Mouse (Mus musculus) heart, postnatal 36 days (tissue): ENCODE data around the gene Cdc14a. TPM values are rescaled to one million over a fixed set of nuclear protein-coding genes. Genes with fewer than 3 reads are reported as not detected.

Experiments used
- DNase-seq, 2 experiments: peaks; one replicate each; pipeline ENCODE4 v3.0.0; 2021 to 2022
- intact Hi-C: fragments of 180-260 bp; cut with DNase I; formaldehyde crosslinking; loops from one replicate; pipeline ENCODE4 v1.15.1; 2025
- total RNA-seq, 2 experiments: library from RNA; stranded (reverse); gene quantifications; 2 replicates each; pipeline ENCODE4 v1.2.3; 2021

Gene Cdc14a
- total RNA-seq, 2 experiments from 2014 or later, result 3.0 to 4.6 TPM

DNA sequence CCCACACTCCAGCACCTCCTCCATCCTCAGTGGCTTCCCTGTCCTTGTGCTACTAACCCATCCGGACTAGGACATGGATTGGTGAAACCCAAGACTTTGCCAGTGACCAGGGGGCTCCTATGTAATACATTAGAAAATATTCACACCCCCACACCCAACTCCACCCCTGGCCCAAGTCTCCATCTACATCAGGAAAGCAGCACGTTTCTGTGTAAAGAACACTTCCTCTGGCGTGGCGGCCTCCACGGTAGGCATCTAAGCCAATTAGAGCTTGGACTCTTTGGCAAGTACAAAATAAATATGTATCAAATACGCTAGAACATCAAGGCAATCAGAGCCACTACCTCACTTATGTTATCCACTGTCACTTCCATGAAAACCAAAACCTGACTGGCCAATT, 90.1 kb downstream of the Cdc14a start:
- intact Hi-C loops, result loop anchor here (2.0 to 10.0 kb wide), 2 partner anchors 261 to 415 kb away; partner anchors contain the start of gene Sass6
- no peak for DNase-seq

DNA sequence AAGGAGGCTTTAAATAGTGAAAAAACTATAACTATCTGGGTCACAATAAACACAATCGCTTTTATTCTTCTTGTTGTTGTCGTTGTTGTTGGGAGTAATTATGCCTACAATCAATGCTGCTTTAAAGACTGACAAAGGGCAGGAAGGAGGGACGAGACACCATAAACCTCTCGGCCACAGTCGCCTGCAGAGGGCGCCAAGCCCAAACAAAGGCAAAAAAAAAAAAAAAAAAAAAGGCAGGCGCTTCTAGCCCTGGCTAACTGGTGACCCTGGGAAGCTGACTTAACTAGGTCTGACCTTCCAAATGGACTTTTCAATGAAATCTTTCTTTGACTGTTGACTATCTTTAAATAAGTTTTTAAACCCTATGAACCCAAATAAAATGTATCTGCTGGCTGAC, 90.6 kb downstream of the Cdc14a start:
- intact Hi-C loops, result loop anchor here (2.0 to 10.0 kb wide), 2 partner anchors 262 to 416 kb away; partner anchors contain the start of gene Sass6
- peak in 1 of 2 experiments; percentile 58 for DNase-seq

DNA sequence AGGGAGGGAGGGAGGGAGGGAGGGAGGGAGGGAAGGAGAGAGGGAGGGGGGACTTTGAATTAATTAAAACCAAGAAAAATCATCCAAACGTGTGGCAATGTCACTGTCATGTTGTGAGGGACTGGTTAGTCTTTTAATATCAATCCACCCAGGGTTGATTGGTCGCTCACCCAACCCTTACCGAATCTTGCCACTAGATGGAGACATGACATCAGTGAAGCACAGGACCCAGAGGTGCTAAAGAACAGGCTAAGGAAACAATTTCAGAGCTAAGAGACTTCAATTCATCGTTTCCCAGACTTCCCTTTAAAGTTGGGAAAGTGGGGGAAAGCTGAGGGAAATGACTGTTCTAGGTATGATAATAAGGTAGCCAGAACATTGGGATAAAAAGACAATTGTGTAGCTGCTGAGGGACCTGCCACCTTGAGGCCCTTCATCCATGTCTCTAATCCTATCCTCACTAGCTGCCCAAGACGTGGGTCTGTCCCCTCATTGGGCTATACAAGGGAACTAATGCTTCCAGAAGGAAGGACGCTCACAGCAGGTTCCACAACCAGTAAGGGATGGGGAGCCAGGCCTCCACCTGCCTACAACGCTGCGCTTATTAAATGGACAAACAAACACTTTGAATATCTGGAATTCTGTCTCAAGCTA, 91.9 kb downstream of the Cdc14a start:
- DNase-seq, result peak; percentile 59 to 60
- intact Hi-C loops, result loop anchor here (1.0 to 10.0 kb wide), 3 partner anchors 161 to 417 kb away; partner anchors contain the start of gene Sass6

DNA sequence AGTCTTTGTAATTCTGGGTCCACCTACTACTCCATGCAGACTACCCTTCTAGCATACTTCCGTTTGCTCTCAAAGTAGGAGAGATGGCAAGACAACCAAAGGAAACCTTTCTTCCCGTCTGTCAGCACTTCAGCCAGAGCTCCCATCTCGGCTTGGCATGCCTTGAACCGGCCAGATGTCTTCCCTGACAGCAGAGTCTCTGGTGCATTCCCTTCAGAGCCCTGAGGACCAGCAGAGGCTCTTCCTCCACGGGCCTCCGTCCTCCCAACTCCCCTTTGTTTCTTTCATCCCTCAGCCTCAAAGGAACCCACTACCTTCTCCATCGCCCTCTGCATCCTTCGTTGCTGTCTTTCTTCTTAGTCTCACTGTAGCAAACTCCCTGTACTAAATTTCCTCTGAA, 93.9 kb downstream of the Cdc14a start:
- DNase-seq, result no peak
- intact Hi-C loops, result loop anchor here (10.0 kb wide), 1 partner anchor 265 kb away; the partner anchor contains the start of gene Sass6

DNA sequence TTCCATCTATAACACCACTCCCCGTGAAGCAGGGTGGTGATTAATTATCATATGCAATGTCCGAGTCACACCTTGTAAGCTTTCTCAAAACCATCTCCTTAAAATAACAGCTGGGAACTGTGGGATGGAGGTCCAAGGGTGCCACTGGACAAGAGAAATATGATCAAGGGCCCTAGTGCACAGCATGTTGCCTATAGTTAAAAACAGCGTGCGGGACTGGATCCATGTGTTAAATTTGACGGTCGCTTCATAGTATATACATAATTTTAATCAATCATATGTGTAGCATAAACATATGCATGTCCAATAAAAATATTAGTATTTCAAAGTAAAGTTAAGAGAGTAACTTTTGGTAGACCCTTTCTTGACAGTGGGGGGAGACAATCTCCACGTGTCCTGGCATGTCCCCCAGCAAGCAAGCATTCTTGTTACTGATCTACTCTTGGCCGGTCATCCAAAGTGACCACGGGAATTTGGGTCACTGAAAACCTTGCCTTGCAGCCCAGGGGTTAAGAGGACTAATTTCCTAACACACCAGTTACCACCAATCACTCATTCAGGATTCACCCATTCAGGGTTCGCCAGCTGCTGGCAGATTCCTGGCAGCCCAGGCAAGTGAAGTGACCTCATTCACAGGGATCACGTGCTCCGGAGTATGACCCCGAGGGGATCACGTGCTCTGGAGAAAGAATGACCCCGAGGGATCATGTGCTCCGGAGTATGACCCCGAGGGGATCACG, 94.6 kb downstream of the Cdc14a start:
- no peak for DNase-seq
- intact Hi-C loops, result no loop called here

DNA sequence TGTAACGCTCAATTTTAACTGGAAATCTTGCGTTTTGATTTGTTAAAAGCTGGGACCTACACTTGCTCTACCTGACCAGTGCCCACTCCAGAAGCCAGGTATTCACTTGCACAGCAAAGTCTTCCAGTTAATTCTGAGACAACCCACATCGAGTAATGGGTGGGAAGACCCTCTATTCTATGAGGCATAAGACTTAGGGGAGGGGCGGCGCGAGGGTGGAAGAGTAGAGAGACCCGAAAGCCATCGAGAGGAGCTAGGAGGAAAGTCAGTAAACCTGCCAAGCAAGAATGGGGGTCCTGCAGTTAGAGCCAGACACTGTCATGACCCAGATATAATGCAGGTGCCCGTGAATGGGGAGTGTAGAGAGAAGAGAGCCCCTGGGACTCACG, 96.2 kb downstream of the Cdc14a start:
- DNase-seq, result no peak
- intact Hi-C loops, result loop anchor here (1.0 to 2.0 kb wide), 3 partner anchors 281 to 294 kb away; no protein-coding TSS in a partner anchor

DNA sequence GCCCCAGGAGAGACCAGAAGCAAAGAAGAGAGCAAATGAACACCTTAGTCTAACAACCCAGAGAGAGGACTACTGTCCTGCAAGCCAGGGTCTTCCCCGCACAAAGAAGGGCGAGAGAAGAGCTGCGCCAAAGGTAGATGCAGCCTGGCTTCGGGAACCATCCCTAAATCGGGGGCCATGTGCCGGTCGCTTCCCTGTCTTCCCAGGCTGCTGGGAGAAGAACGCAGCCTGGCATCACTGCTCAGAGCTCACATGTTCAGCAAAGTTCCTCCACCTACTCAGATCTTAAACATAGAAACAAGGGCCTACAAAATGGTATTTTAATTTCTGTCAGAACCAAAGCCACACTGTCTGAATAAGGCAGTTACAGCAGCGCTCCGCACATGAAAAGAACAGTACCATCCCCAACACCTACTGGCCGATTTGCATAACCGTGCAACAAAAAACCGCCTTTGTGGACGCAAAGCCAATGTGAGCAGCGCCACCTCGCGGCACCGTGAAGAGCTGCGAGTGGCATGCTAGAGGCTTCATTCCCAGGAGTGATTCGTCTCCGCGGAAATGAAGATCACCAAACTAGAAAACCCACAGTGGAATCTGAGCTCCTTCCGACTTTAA, 96.7 kb downstream of the Cdc14a start:
- intact Hi-C loops, result loop anchor here (1.0 to 2.0 kb wide), 3 partner anchors 281 to 294 kb away; no protein-coding TSS in a partner anchor
- DNase-seq, result peak; percentile 88 to 90

DNA sequence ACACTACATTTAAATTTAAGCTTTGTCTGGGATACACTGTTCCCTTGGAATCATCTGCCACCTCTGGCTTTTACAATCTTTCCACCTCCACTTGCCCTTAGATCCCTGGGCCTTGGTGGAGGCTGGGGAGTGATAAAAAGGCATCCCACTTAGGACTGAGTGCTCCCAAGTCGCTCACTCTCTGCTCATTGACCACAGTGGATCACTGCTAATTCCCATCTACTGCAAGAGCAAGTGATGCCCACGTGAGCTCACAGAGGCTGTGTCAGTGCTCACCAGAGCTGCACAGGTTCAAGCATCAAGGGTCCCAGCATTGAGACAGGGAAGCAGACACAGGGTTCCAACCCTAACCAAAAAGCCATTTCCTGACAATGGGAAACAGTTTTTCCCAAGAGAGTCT, 98.3 kb downstream of the Cdc14a start:
- intact Hi-C loops, result no loop called here
- no peak for DNase-seq

DNA sequence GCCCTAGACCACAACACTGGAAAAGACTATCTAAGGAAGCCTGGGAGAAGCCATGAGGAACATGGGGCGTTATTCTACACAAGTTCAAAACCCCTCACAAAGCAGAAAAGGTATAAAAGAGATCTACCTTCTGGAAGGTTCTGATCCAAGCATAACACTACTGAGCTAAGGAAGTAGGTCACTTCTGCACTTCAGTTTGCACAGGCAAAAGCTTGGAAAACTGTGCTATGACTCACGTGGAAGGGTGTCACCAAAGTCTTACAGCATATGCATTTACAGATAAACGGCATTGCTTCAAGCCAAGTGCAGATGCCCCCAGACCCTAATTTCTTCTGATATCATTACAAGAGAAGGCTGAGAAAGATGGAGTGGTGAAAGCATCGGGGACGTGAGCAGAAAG, 104.1 kb downstream of the Cdc14a start:
- DNase-seq, result no peak
- intact Hi-C loops, result no loop called here

DNA sequence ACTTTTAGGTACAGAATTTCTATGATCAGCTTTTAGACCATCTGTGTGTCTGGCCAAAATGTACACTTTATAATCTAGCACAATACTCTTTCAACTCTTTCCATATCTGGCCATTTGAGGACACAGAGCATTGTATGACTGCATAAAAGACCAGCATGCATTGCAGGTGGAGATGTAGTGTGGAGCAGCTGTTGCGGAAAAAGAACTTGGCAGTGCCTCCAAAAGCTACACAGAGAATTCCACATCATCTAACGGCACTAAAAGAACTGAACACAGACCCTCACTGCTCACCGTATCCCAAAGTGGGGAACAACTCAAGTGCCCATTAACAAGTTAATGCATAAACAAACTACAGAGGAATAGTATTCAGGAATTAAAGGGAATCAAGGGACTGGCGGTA, 112.0 kb downstream of the Cdc14a start:
- intact Hi-C loops, result no loop called here
- DNase-seq, result no peak

DNA sequence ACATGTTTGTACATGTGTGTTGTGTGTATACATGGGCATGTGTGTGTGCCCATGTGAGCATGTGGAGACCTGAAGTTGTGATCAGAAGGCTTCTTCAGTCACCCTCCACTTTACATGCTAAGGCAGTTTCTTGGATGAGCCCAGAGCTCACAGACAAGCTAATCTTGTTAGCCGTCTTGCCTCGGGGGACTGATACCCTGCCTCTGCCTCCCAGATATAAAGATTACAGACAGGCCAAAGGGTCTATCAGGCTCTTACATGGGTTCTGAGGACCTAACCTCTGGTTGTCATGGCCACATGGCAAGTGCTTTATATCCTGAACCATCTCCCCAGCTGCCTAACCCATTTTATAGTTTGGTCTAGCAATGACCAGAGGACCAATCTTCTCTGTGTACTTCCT, 112.7 kb downstream of the Cdc14a start:
- no peak for DNase-seq
- intact Hi-C loops, result no loop called here

DNA sequence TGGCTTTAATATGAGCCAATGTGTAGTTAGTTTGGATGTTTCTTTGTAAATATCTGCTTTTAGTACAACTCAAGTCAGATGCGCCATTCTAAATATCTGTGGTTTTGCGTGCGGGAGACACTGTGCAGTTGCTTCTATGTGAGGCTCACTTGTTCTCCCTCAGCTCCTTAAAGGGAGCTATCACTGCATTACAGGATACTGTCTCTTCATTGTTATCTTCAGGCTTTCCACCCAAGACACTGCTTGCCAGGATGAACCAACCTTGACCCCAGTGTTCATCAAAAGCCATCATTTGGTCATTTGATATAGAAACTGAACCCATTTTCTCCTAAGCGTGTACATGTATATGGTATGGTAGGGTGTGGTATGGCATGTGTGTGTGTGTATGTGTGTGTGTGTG, 113.2 kb downstream of the Cdc14a start:
- DNase-seq, result no peak
- intact Hi-C loops, result no loop called here

DNA sequence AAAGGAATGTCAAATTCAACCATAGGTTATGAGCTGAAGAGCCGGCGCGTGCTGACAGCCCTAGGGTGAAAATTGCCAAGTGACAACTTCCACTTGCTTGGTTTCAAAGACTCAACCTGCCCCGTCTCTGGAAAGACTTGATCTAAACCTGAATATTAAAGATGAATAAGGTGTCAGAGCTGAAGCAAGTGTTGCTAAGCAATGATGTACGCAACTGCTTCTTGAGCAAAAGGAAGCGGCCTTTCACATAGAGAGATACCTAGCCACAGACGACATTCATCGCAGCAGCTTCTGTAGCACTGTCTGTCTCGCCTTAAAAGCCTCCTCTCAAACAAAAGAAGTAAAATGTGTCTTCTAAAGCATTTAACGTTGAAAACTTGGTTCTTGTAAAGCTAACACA, 113.8 kb downstream of the Cdc14a start:
- intact Hi-C loops, result no loop called here
- DNase-seq, result no peak

DNA sequence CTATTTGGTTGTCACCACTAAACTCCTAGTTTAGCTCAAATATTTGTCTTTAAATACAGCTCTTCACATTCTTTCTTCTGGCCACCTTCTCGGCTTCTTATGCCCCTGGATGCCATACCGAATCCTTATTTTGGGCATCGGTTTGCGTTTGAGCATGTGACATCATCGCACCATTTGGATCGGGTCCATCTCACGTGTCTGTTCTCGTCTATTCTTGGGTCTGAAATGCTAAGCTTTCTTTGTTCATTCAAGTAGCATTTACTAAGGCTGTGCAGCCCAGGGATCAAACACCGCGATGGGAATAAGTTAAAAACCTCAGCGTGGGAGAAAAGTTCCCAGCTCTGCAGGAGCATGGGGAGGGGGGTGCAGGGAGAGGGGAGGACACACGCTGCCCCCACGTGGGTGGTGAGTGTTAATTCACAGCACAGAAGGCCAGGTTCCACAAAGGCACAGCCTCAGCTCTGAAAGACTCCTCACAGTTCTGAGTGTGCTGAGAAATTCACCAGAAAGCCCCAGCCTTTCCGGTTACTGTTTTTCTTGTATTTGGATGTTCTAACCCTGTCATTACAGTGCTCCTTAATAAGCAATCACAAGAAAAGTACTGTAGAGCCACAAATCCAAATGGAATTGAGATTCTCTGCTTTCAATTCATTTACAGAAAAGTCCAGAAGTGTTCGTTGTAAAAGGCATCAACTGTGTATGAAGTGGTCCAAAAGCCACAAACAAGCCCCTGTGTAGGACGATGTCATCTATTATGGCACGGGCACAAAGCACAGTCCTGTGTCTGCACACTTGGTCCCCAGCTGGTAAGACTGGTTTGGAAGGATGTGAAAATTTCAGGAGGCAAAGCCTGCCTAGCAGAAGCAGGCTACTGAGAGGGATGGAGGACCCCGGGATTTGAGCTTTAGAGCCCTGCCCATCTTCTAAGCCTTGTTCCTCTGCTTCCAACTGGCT, 118.8 kb downstream of the Cdc14a start:
- no peak for DNase-seq
- intact Hi-C loops, result no loop called here

DNA sequence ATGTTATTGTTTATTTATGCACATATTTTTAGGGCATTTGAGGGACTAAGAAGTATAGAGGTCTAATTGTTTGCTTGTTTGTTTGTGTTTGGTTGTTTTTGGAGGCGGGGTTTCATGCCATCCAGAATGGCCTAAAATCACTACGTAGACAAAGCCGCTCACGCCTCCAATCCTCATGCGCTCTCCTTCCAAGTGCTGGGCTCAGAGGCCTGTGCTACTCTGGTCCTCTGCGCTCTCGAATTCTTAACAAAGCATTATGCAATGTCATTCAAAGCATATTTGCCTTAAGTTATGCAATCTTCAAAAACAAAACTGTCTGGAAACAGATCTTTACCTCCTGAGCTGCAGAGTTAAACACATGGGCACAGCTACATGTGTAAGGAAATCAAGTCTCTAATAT, 121.3 kb downstream of the Cdc14a start:
- intact Hi-C loops, result no loop called here
- no peak for DNase-seq

DNA sequence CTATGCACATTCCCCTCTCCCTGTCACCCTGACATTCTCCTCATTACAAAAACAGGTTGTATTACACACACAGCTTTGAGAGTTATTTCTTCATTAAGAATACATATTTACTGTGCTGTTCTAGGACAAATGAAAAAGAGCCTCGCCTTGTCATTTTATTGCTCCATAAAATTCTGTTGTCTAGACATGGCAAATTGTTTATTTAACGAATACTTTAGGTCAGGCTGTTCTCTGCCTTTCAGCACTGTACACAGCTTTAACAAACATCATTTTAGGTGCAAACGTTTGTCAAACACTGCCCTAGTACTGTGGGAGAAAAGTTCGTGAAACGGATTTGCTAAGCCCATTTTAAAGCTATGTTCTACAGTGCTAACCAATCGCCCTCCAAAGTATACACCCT, 122.1 kb downstream of the Cdc14a start:
- no peak for DNase-seq
- intact Hi-C loops, result no loop called here

DNA sequence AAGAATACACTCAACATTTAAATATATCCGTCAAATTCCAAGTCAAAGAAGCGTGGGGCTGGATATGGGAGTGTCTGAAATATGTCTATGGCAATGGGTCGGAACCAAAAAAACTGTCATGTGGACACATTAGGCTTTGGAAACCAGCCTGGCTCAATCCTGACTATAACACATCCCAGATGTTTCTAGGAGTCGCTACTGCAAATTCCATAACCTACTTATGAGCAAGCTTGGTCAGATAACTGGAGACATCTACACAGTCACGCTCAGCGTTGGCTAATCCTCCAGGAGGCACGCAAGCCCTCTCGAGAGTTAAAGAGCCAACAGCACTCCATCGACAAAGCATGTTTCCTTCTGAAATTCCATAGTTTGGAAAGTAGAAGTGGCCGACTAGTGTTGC, 125.1 kb downstream of the Cdc14a start:
- intact Hi-C loops, result no loop called here
- no peak for DNase-seq

DNA sequence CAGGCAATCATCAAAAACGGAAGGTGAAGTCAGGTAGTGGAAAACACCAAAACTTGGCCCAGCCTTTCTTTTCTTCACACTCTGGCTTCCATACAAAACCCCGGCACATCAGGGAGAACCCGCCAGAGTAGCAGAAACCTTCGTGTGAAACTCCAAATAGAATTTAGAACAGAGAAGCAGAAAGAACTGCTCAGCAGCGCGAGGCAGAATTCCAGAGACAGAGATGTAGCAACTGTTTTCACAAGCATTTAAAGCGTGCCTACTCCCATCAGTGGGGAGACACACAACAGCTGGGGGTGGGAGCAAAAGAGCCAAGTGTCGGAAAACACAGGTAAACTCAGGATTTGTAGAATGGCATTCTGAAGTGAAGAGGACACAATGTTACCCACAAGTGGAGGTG, 125.8 kb downstream of the Cdc14a start:
- intact Hi-C loops, result no loop called here
- no peak for DNase-seq

DNA sequence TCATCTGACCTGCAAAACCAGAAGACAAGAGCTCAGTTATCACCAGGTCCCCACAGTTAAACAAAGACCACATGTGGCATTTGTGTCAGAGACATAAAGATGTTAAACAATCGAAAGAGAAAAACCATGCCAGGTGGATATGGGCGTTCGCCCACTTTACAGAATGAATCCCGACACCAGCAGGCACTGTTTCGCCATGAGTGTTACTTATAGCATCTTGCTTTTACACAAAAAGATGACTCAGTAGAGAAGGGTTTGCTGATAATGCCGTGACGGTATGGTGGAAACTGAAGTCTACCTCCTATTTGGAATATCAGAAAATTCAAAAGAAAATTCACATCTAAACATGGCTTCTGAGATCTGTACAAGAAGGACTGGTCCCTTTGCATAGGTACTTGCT, 126.7 kb downstream of the Cdc14a start:
- intact Hi-C loops, result no loop called here
- no peak for DNase-seq

DNA sequence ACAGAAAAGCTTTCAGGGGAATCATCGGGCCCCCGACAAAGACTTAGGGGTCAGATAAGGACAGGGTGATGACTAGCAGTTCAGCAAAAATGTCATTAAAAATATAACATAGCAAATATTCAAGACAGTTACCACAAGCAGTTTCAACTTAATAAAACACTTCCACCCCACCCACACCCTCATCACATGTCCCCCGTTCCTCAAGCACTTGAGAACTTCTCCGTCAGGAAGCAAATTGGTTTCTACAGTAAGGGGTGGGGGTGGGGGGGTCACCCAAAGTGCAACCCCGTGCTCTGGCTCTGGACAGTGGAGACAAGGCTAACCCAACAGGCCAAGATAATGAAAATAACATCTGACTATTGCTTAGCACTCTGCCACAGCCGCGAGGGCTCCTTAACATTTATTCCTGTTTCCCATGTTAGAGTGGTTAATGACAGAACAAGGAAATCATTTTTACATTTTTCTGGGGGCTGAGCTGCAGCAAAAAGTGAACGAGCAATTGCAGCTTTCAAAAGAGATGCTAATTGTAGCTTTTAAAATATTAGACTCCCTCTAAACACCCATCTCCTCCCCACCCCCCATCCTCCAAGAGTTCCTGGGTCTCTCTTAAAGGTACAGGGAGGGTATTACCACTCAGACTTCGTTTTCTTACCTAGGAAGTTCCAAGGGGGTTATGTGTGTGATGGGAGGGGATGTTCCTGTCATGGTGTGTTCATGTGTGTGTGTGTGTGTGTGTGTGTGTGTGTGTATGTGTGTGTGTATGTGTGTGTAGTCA, 133.6 kb downstream of the Cdc14a start:
- intact Hi-C loops, result no loop called here
- DNase-seq, result no peak
